ENCODE assay signal across 15 mouse cellular contexts in the genomic region with DNA sequence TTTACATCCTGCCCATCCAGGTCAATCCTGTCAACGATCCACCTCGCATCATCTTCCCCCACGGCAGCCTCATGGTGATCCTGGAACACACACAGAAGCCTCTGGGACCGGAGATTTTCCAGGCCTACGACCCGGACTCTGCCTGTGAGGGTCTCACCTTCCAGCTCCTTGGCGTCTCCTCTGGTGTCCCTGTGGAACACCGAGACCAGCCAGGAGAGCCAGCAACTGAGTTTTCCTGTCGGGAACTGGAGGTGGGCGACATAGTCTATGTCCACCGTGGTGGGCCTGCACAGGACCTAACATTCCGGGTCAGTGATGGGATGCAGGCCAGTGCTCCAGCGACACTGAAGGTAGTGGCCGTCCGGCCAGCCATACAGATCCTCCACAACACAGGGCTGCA. TPM values are rescaled to one million over a fixed set of nuclear protein-coding genes. Genes with fewer than 3 reads are reported as not detected.
A peak's percentile ranks its signal among the peaks of the same experiment; 100 is the strongest.
DNase-seq lines count a peak whose midpoint lies in the region.
"Had no signal": no experiment of that assay in that cellular context is flagged by ENCODE, and none has a peak within 500 bp of the region (broad histone marks: within the 10 kb centered on the region; RNA-seq: fewer than 3 reads in every experiment).

No protein-coding gene starts in this region.

- peak; percentile 90 for DNase-seq in heart, adult 11 months
- DNase-seq in heart, postnatal 4 days: no peak
- peak; percentile 8 for DNase-seq in kidney, postnatal 10 days
- DNase-seq in kidney, adult 18-20 months: no peak
- DNase-seq: adrenal gland, adult 2 months; adrenal gland, adult 8-10 months; adrenal gland, postnatal 10 days; adrenal gland, postnatal 25 days; cerebellum, adult 11 months; cerebellum, adult 11-12 months; cerebellum, adult 18-20 months had no signal

RNA-seq across cellular contexts. Expression of a gene that starts 21.8 kb away (rescaled TPM):
- 10 to 100 TPM; 55.6 to 56.6 TPM for total RNA-seq in heart, postnatal 4 days (2021)

RNA-seq across cellular contexts. Expression of a gene that starts 22.1 kb away (rescaled TPM):
- under 1 TPM in 1 of 2 experiments, not detected in 1; 0.43 TPM for total RNA-seq in heart, postnatal 4 days (2021)
- total RNA-seq: CH12.LX, ES-E14, G1E, MEL had no signal

RNA-seq across cellular contexts. Expression of a gene that starts 41.6 kb away (rescaled TPM):
- 10 to 100 TPM; 11.7 to 13.9 TPM for total RNA-seq in heart, postnatal 4 days (2021)

RNA-seq across cellular contexts. Expression of a gene that starts 50.7 kb away (rescaled TPM):
- total RNA-seq in heart, postnatal 4 days (2021): 10 to 100 TPM; 53.5 to 54.4 TPM

Comparison
In these comparisons a context has a peak if more than half of its experiments do, and no peak if none do; other contexts are left out.
1. DNase-seq: peak in heart, adult 11 months (single experiment) and kidney, postnatal 10 days (single experiment); none in heart, postnatal 4 days (single experiment) and kidney, adult 18-20 months (single experiment).